Mouse (Mus musculus) midbrain, postnatal 0 days (tissue): ENCODE data around the gene Fam171a2. TPM values are rescaled to one million over a fixed set of nuclear protein-coding genes. Genes with fewer than 3 reads are reported as not detected.

Source experiments
- ATAC-seq: fragments of 200-750 bp; cut with Nextera tagmentation; 2 replicates; pipeline ENCODE4 v1.8.0; 2017; ENCODE audit warnings: moderate number of reproducible peaks, mild to moderate bottlenecking, moderate TSS enrichment, moderate library complexity; ENCODE audit not compliant: low FRiP score
- DNase-seq: peaks from one replicate; pipeline ENCODE4 v3.0.0-alpha.2; 2015; ENCODE audit warnings: low spot score
- H3K27ac ChIP-seq: fragments of 300-500 bp; sonication (generic); 2 replicates; pipeline ENCODE4 v1.5.1; 2014; ENCODE audit warnings: low read depth, mild to moderate bottlenecking, low read length, mixed read lengths
- H3K27me3 ChIP-seq: fragments of 300-500 bp; sonication (generic); 2 replicates; pipeline ENCODE4 v1.6.1; 2014; ENCODE audit warnings: low read length, control low read depth, mixed read lengths; ENCODE audit not compliant: insufficient read depth
- H3K36me3 ChIP-seq: fragments of 300-500 bp; sonication (generic); 2 replicates; pipeline ENCODE4 v1.6.1; 2014; ENCODE audit warnings: low read length, control low read depth, mixed read lengths; ENCODE audit not compliant: insufficient read depth
- H3K4me1 ChIP-seq: fragments of 300-500 bp; sonication (generic); 2 replicates; pipeline ENCODE4 v1.6.1; 2014; ENCODE audit warnings: mild to moderate bottlenecking, control low read depth, antibody characterized with exemption, low read length, mixed read lengths; ENCODE audit not compliant: insufficient read depth
- H3K4me2 ChIP-seq: fragments of 300-500 bp; sonication (generic); 2 replicates; pipeline ENCODE4 v1.6.1; 2014; ENCODE audit warnings: low read depth, mild to moderate bottlenecking, low read length, mixed read lengths; ENCODE audit not compliant: poor library complexity, severe bottlenecking
- H3K4me3 ChIP-seq: fragments of 300-500 bp; sonication (generic); 2 replicates; pipeline ENCODE4 v1.5.1; 2014; ENCODE audit warnings: low read depth, mild to moderate bottlenecking, low read length, moderate library complexity
- H3K9ac ChIP-seq: fragments of 300-500 bp; sonication (generic); replicated peaks from 2 replicates; pipeline ENCODE4 v1.6.1; 2014; ENCODE audit warnings: mild to moderate bottlenecking, low read length, moderate library complexity, mixed read lengths; ENCODE audit not compliant: poor library complexity, severe bottlenecking
- H3K9me3 ChIP-seq: fragments of 300-500 bp; sonication (generic); 2 replicates; pipeline ENCODE4 v1.6.1; 2016; ENCODE audit warnings: low read length, control low read depth
- CTCF ChIP-seq: IDR thresholded peaks from 2 replicates; pipeline ENCODE4 v1.5.1; 2016; ENCODE audit warnings: antibody characterized with exemption, mild to moderate bottlenecking
- WGBS: fragments of 180-500 bp; shearing (Covaris S2); extraction: QIAGEN DNeasy Blood & Tissue Kit; methylation state at CpG from one replicate; pipeline ENCODE4 v1.1.7; 2014; 5-methylcytosine and 5-hydroxymethylcytosine counted together
- polyA plus RNA-seq: library from polyadenylated mRNA; unstranded; fragments of >200 nt; fragmentation: Nextera tagmentation; extraction: Ambion mirVana; gene quantifications from 2 replicates; pipeline ENCODE4 v1.2.1, GENCODE M21; 2015
- total RNA-seq: library from RNA; depleted of rRNA; stranded (reverse); fragments of >200 nt; gene quantifications from 2 replicates; pipeline ENCODE4 v1.2.3, GENCODE M21; 2014

Fam171a2 gene
- total and polyA plus RNA-seq, 2 experiments from 2014 or later, result 25.4 to 605 TPM

DNA sequence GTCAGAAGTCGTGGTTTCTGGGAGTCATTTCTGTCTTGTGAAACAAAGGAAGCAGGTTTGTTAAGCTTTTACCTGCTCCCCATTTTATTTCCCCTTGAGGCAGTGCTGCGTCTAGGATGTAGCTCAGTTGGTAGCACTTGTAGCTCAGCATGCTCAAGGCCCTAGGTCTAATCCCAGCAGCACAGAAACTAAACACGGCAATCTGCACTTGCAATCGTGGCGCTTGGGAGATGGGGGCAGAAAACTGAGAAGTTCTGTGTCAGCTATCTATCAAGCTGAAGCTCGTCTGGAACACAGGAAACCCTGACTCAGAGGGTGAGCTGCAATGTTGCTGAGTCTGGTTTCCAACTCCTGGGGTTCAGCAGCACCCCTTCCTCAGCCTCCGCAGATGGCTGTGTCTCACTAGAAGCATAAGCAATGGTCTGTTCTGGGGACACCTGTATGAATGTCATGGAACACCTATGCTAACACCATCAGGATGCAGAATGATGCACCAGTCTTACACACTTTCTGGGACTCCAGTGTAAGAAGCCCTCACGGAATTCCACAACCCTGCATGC lies 18.4 kb downstream of the Fam171a2 start:
- Histone ChIP-seq H3K27ac (no peak overlapping the region), H3K4me3 (no peak overlapping the region), H3K4me2 (peak overlapping the region; percentile 96; the same call in 1 of the 2 replicates), H3K9ac (no peak overlapping the region), H3K9me3 (no peaks in the 10 kb centered on the region), H3K4me1 (peaks cover 5% of the 10 kb centered on the region; the same call in 1 of the 2 replicates), H3K27me3 (no peaks in the 10 kb centered on the region), H3K36me3 (0 out of 2 replicates have a peak, but pooled peaks cover 7% of the 10 kb centered on the region)
- 67% methylated on average over 8 of the region's 8 CpGs for WGBS
- DNase-seq, result no peak
- no peak for TF ChIP-seq CTCF
- ATAC-seq, result no peak

- Histone ChIP-seq H3K4me3 (no peak overlapping the region), H3K4me1 (peaks cover 5% of the 10 kb centered on the region; the same call in 1 of the 2 replicates), H3K27me3 (no peaks in the 10 kb centered on the region), H3K9ac (no peak overlapping the region), H3K4me2 (no peak overlapping the region), H3K9me3 (no peaks in the 10 kb centered on the region), H3K36me3 (no peaks in the 10 kb centered on the region), H3K27ac (no peak overlapping the region)
- no peak for TF ChIP-seq CTCF
- WGBS, result 84% methylated on average over 8 of the region's 8 CpGs
- ATAC-seq, result no peak
- DNase-seq, result no peak
Observed at GRCm38 (mm10) chr11:102425555-102426316, 21.7 kb downstream of the Fam171a2 start.

GRCm38 (mm10) chr11:102424666-102425065 lies 22.8 kb downstream of the Fam171a2 start:
- ATAC-seq (no peak), DNase-seq (no peak)
- Histone ChIP-seq H3K27me3 (no peaks in the 10 kb centered on the region), H3K4me1 (peaks cover 2% of the 10 kb centered on the region; the same call in 1 of the 2 replicates), H3K9ac (no peak overlapping the region), H3K27ac (no peak overlapping the region), H3K4me2 (no peak overlapping the region), H3K36me3 (no peaks in the 10 kb centered on the region), H3K4me3 (no peak overlapping the region), H3K9me3 (no peaks in the 10 kb centered on the region)
- WGBS, result 79% methylated on average over 6 of the region's 6 CpGs
- no peak for TF ChIP-seq CTCF

DNA sequence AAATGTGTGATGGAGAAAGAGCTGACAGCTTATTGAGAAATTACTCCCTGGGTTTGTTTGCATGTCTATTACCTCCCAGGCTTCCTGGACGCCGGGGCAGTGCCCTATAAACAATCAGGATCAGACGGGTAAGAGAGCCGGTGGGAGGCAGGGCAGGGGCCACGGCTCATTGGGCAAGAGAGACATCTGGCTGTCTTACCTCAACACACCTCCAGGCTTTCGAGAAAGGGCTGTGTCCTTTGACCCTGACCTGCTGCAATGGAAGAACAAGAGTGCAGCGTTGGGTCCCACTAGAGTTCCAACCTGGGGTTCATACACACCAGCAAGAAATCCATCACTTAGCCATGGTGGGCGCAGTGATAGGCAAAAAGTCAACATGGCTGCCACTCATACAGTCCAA lies 25.9 kb downstream of the Fam171a2 start:
- no peak for TF ChIP-seq CTCF
- ATAC-seq (no peak), DNase-seq (no peak)
- no peaks in the 10 kb centered on the region for H3K9me3 ChIP-seq
- no peak overlapping the region for H3K4me3 ChIP-seq
- H3K9ac ChIP-seq, result no peak overlapping the region
- H3K27me3 ChIP-seq, result no peaks in the 10 kb centered on the region
- 58% methylated on average over 8 of the region's 8 CpGs for WGBS
- H3K36me3 ChIP-seq, result no peaks in the 10 kb centered on the region
- no peaks in the 10 kb centered on the region for H3K4me1 ChIP-seq
- H3K27ac ChIP-seq, result no peak overlapping the region
- no peak overlapping the region for H3K4me2 ChIP-seq

GRCm38 (mm10) chr11:102418887-102419286 lies 28.6 kb downstream of the Fam171a2 start:
- Histone ChIP-seq H3K36me3 (no peaks in the 10 kb centered on the region), H3K4me1 (no peaks in the 10 kb centered on the region), H3K9me3 (no peaks in the 10 kb centered on the region), H3K4me3 (no peak overlapping the region), H3K4me2 (no peak overlapping the region), H3K27me3 (no peaks in the 10 kb centered on the region), H3K9ac (no peak overlapping the region), H3K27ac (no peak overlapping the region)
- no peak for ATAC-seq
- no peak for DNase-seq
- TF ChIP-seq CTCF, result no peak

DNA sequence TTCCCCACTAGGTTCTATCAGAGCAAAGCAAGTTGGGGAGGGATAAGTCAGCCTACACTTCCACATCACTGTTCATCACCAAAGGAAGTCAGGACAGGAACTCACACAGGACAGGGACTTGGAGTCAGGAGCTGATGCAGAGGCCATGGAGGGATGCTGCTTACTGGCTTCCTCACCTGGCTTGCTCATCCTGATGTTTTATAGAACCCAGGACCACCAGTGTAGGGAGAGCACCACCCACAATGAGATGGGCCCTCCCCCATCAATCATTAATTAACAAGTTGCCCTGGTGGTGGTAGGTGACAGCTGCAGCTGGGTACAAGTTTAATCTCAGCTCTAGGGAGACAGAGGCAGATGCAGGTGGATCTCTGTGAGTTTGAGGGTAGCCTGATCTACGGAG lies 30.3 kb downstream of the Fam171a2 start:
- no peak for DNase-seq
- ATAC-seq, result no peak
- Histone ChIP-seq H3K27me3 (no peaks in the 10 kb centered on the region), H3K9ac (no peak overlapping the region), H3K27ac (no peak overlapping the region), H3K4me3 (no peak overlapping the region), H3K4me2 (no peak overlapping the region), H3K9me3 (no peaks in the 10 kb centered on the region), H3K36me3 (no peaks in the 10 kb centered on the region), H3K4me1 (no peaks in the 10 kb centered on the region)
- no peak for TF ChIP-seq CTCF
- 83% methylated on average over 1 of the region's 1 CpGs for WGBS
